ENCODE assay signal across 8 mouse cellular contexts in the genomic region with DNA sequence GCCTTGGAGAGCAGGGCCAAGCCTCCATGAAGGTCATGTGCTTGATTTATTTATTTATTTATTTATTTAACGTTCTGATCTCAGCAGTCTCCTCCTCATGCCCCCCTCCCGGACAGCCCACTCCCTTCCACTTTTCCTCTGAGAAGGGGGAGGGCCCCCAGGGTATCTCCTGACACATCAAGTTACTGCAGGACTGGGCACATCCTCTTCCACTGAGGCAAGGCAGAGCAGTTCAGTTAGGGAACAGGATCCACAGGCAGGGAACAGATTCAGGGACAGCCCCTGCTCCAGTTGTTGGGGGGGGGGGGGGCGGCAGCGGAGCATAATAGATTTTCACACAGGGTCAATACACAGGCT. TPM values are rescaled to one million over a fixed set of nuclear protein-coding genes. Genes with fewer than 3 reads are reported as not detected.
A peak's percentile ranks its signal among the peaks of the same experiment; 100 is the strongest.
DNase-seq lines count a peak whose midpoint lies in the region; ATAC-seq and TF ChIP-seq lines count a peak whose summit lies in the region.

No protein-coding gene starts in this region.

- H3K4me2 ChIP-seq in lung, embryonic 14.5 days, result peak overlapping the region; percentile 59
- peak overlapping the region; percentile 49 for H3K4me2 ChIP-seq in forebrain, embryonic 14.5 days (ENCODE audit: low read length)
- peak overlapping the region; percentile 69 for H3K4me2 ChIP-seq in limb, embryonic 13.5 days (replicated peaks)
- peak overlapping the region; percentile 44; the same call in 1 of the 2 replicates for H3K4me2 ChIP-seq in neural tube, embryonic 14.5 days (ENCODE audit: low read depth, low read length)

- no peaks in the 10 kb centered on the region for H3K27me3 ChIP-seq in lung, embryonic 14.5 days (ENCODE audit: insufficient read depth, low read length)
- H3K27me3 ChIP-seq in forebrain, embryonic 14.5 days (replicated peaks; ENCODE audit: control insufficient read depth, insufficient read depth, low read length), result no peaks in the 10 kb centered on the region
- H3K27me3 ChIP-seq in limb, embryonic 13.5 days, result no peaks in the 10 kb centered on the region
- H3K27me3 ChIP-seq in neural tube, embryonic 14.5 days (ENCODE audit: control insufficient read depth, insufficient read depth, low read length), result no peaks in the 10 kb centered on the region

- 66% methylated on average over 4 of the region's 4 CpGs for WGBS in lung, embryonic 14.5 days
- 78% methylated on average over 4 of the region's 4 CpGs for WGBS in forebrain, embryonic 14.5 days
- WGBS in limb, embryonic 13.5 days, result 68% methylated on average over 4 of the region's 4 CpGs
- 70% methylated on average over 4 of the region's 4 CpGs for WGBS in neural tube, embryonic 14.5 days

- H3K27ac ChIP-seq in lung, embryonic 14.5 days (ENCODE audit: low read depth), result no peak overlapping the region
- no peak overlapping the region for H3K27ac ChIP-seq in forebrain, embryonic 14.5 days (ENCODE audit: low read depth, low read length)
- H3K27ac ChIP-seq in limb, embryonic 13.5 days, result no peak overlapping the region
- no peak overlapping the region for H3K27ac ChIP-seq in neural tube, embryonic 14.5 days (ENCODE audit: low read depth, low read length)

- peak overlapping the region; percentile 27; the same call in 1 of the 2 replicates for H3K9ac ChIP-seq in lung, embryonic 14.5 days
- no peak overlapping the region for H3K9ac ChIP-seq in forebrain, embryonic 14.5 days (ENCODE audit: low read length)
- H3K9ac ChIP-seq in limb, embryonic 13.5 days, result no peak overlapping the region
- H3K9ac ChIP-seq in neural tube, embryonic 14.5 days (replicated peaks; ENCODE audit: low read depth, low read length), result no peak overlapping the region

- H3K4me1 ChIP-seq in lung, embryonic 14.5 days (ENCODE audit: insufficient read depth), result no peaks in the 10 kb centered on the region
- H3K4me1 ChIP-seq in forebrain, embryonic 14.5 days (ENCODE audit: control insufficient read depth, insufficient read depth, low read length), result no peaks in the 10 kb centered on the region
- H3K4me1 ChIP-seq in limb, embryonic 13.5 days, result peaks cover 5% of the 10 kb centered on the region; the same call in 1 of the 2 replicates
- 0 out of 2 replicates have a peak, but pooled peaks cover 5% of the 10 kb centered on the region for H3K4me1 ChIP-seq in neural tube, embryonic 14.5 days (ENCODE audit: control insufficient read depth, insufficient read depth, low read length)

- H3K4me3 ChIP-seq in lung, embryonic 14.5 days (ENCODE audit: low read depth, low read length), result peak overlapping the region; percentile 26
- H3K4me3 ChIP-seq in forebrain, embryonic 14.5 days (ENCODE audit: low read depth, low read length), result no peak overlapping the region
- H3K4me3 ChIP-seq in limb, embryonic 13.5 days, result peak overlapping the region; percentile 42
- no peak overlapping the region for H3K4me3 ChIP-seq in neural tube, embryonic 14.5 days (ENCODE audit: low read depth, low read length)

- H3K9me3 ChIP-seq in lung, embryonic 14.5 days (ENCODE audit: low read depth, low read length), result no peaks in the 10 kb centered on the region
- no peaks in the 10 kb centered on the region for H3K9me3 ChIP-seq in forebrain, embryonic 14.5 days (replicated peaks; ENCODE audit: control insufficient read depth, low read length)
- no peaks in the 10 kb centered on the region for H3K9me3 ChIP-seq in limb, embryonic 13.5 days
- no peaks in the 10 kb centered on the region for H3K9me3 ChIP-seq in neural tube, embryonic 14.5 days (ENCODE audit: control insufficient read depth, low read length)

- ATAC-seq in lung, embryonic 14.5 days (ENCODE audit: insufficient read depth), result no peak; the same call in 1 of the 2 replicates
- peak; percentile 52; the same call in 1 of the 2 replicates for ATAC-seq in forebrain, embryonic 14.5 days
- peak; percentile 75 for ATAC-seq in limb, embryonic 13.5 days (ENCODE audit: low FRiP score, low read depth)
- peak; percentile 72 for ATAC-seq in neural tube, embryonic 14.5 days (ENCODE audit: low read depth)
- no peak; the same call in 1 of the 2 replicates for ATAC-seq in granulocyte monocyte progenitor cell, adult 5-6 weeks (replicated peaks; ENCODE audit: poor library complexity, severe bottlenecking)

- no peak for DNase-seq in lung, embryonic 14.5 days
- no peak for DNase-seq in lung, postnatal 4 days
- DNase-seq in forebrain, embryonic 14.5 days (ENCODE audit: low spot score), result no peak
- DNase-seq in layer of hippocampus, adult 8-10 months (ENCODE audit: low spot score in 2 of 2), result no peak
- DNase-seq in spleen, postnatal 36 days (ENCODE audit: low spot score in 2 of 2), result no peak

- no peaks in the 10 kb centered on the region for H3K36me3 ChIP-seq in lung, embryonic 14.5 days (ENCODE audit: insufficient read depth)
- no peaks in the 10 kb centered on the region for H3K36me3 ChIP-seq in forebrain, embryonic 14.5 days (ENCODE audit: control insufficient read depth, insufficient read depth, low read length)
- H3K36me3 ChIP-seq in limb, embryonic 13.5 days, result no peaks in the 10 kb centered on the region
- H3K36me3 ChIP-seq in neural tube, embryonic 14.5 days (ENCODE audit: control insufficient read depth, insufficient read depth, low read length), result no peaks in the 10 kb centered on the region

- no peak for TF ChIP-seq CTCF in lung, embryonic 14.5 days (IDR thresholded peaks at IDR 0.05; ENCODE audit: low read depth)

RNA-seq across cellular contexts. Expression of a gene that starts 40.8 kb away (rescaled TPM):
- 17.3 and 18.1 TPM in 2 replicates for polyA plus RNA-seq in lung, embryonic 14.5 days (2014; fragmentation: Nextera tagmentation; extraction: Ambion mirVana)
- polyA plus RNA-seq in forebrain, embryonic 14.5 days (2014; fragmentation: Nextera tagmentation; extraction: Ambion mirVana), result 16.5 and 20.3 TPM in 2 replicates
- polyA plus RNA-seq in limb, embryonic 13.5 days (2015; fragmentation: Nextera tagmentation; extraction: Ambion mirVana), result 14.6 and 16.4 TPM in 2 replicates
- polyA plus RNA-seq in neural tube, embryonic 14.5 days (2014; fragmentation: Nextera tagmentation; extraction: Ambion mirVana), result 12.9 and 17.9 TPM in 2 replicates
- 6.8 and 12.9 TPM in 2 replicates for total RNA-seq in granulocyte monocyte progenitor cell, adult 5-6 weeks (2014; fragmentation: Nextera tagmentation)
- 11.1 and 13.4 TPM in 2 replicates for total RNA-seq in granulocyte monocyte progenitor cell, adult 5-6 weeks (2017)
- 10 to 100 TPM; 11.9 to 14.7 (median 13.0) TPM for total RNA-seq in layer of hippocampus, adult 8-10 months (2022)

Comparison
In these comparisons a context has a peak if more than half of its experiments do, and no peak if none do; other contexts are left out.
1. ATAC-seq: peak in forebrain, embryonic 14.5 days (single experiment), limb, embryonic 13.5 days (single experiment) and neural tube, embryonic 14.5 days (single experiment); none in lung, embryonic 14.5 days (single experiment) and granulocyte monocyte progenitor cell, adult 5-6 weeks (single experiment).
2. H3K4me3 ChIP-seq: peak in lung, embryonic 14.5 days (single experiment) and limb, embryonic 13.5 days (single experiment); none in forebrain, embryonic 14.5 days (single experiment) and neural tube, embryonic 14.5 days (single experiment).
3. Peak in every context shown above with its lines, with median percentiles within 50 percentile points of each other: H3K4me2 ChIP-seq.